Comparison of ENCODE assay signal across 24 mouse cellular contexts in the genomic region with DNA sequence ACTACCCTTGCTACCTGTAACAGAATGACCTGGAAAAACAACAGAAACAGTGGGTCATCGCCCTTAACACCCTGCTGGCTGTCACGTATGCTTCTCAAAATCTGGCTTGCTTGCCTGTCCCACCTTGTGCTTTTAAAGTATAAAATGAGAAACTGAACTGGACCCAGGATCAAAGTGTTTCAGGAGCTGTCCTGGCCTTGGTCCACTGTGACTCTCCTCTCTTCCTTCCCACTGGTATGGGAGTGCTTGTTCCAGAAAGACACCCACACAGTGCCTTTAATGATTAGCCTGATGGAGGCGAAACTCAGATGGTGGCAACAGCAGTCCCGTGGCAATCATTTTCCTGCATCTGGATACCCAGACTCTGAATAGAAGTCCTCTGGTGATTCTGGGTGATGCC. TPM values are rescaled to one million over a fixed set of nuclear protein-coding genes. Genes with fewer than 3 reads are reported as not detected.
DNase-seq lines count a peak whose midpoint lies in the region; ATAC-seq lines count a peak whose summit lies in the region.
"Had no signal": no experiment of that assay in that cellular context is flagged by ENCODE, and none has a peak within 500 bp of the region (broad histone marks: within the 10 kb centered on the region; RNA-seq: fewer than 3 reads in every experiment).

No protein-coding gene starts in this region.

- 42% methylated on average over 4 of the region's 4 CpGs for WGBS in kidney, embryonic 14.5 days
- WGBS in liver, embryonic 16.5 days (ENCODE audit: insufficient replicate concordance): 50% methylated on average over 4 of the region's 4 CpGs
- 64% methylated on average over 4 of the region's 4 CpGs for WGBS in liver, embryonic 12.5 days (ENCODE audit: insufficient replicate concordance)

- H3K4me1 ChIP-seq in kidney, embryonic 14.5 days (ENCODE audit: control insufficient read depth, insufficient read depth, low read length): no peaks in the 10 kb centered on the region
- no peaks in the 10 kb centered on the region for H3K4me1 ChIP-seq in liver, embryonic 16.5 days (ENCODE audit: control insufficient read depth, low read depth, low read length)
- H3K4me1 ChIP-seq in liver, embryonic 12.5 days: no peaks in the 10 kb centered on the region
- H3K4me1 ChIP-seq: embryonic facial prominence, embryonic 12.5 days; embryonic facial prominence, embryonic 15.5 days; hindbrain, embryonic 15.5 days had no signal

- H3K27me3 ChIP-seq in kidney, embryonic 14.5 days (ENCODE audit: control insufficient read depth, insufficient read depth, low read length): no peaks in the 10 kb centered on the region
- no peaks in the 10 kb centered on the region for H3K27me3 ChIP-seq in liver, embryonic 16.5 days (ENCODE audit: control insufficient read depth, insufficient read depth, low read depth, low read length)
- H3K27me3 ChIP-seq in liver, embryonic 12.5 days (replicated peaks): no peaks in the 10 kb centered on the region
- H3K27me3 ChIP-seq: embryonic facial prominence, embryonic 12.5 days; embryonic facial prominence, embryonic 15.5 days; heart, embryonic 13.5 days; hindbrain, embryonic 12.5 days; hindbrain, embryonic 15.5 days had no signal

- no peak overlapping the region for H3K9ac ChIP-seq in kidney, embryonic 14.5 days (ENCODE audit: low read depth, low read length)
- H3K9ac ChIP-seq in liver, embryonic 16.5 days (ENCODE audit: low read depth, low read length): no peak overlapping the region
- no peak overlapping the region for H3K9ac ChIP-seq in liver, embryonic 12.5 days
- H3K9ac ChIP-seq: embryonic facial prominence, embryonic 12.5 days; embryonic facial prominence, embryonic 15.5 days; forebrain, postnatal 0 days; heart, embryonic 13.5 days; hindbrain, embryonic 12.5 days; hindbrain, embryonic 15.5 days had no signal

- no peak overlapping the region for H3K4me2 ChIP-seq in kidney, embryonic 14.5 days (replicated peaks; ENCODE audit: low read depth, low read length)
- H3K4me2 ChIP-seq in liver, embryonic 16.5 days (ENCODE audit: low read depth, low read length): no peak overlapping the region
- no peak overlapping the region for H3K4me2 ChIP-seq in liver, embryonic 12.5 days
- H3K4me2 ChIP-seq: embryonic facial prominence, embryonic 12.5 days; embryonic facial prominence, embryonic 15.5 days; heart, embryonic 13.5 days; hindbrain, embryonic 12.5 days; hindbrain, embryonic 15.5 days had no signal

- no peak overlapping the region for H3K4me3 ChIP-seq in kidney, embryonic 14.5 days (ENCODE audit: low read length)
- H3K4me3 ChIP-seq in liver, embryonic 16.5 days (ENCODE audit: low read depth, low read length): no peak overlapping the region
- no peak overlapping the region for H3K4me3 ChIP-seq in liver, embryonic 12.5 days
- H3K4me3 ChIP-seq: embryonic facial prominence, embryonic 12.5 days; embryonic facial prominence, embryonic 15.5 days; heart, adult 2 months; heart, embryonic 10.5 days; heart, embryonic 13.5 days; hindbrain, embryonic 12.5 days; hindbrain, embryonic 15.5 days had no signal

- peak; percentile 49 for DNase-seq in kidney, adult 9 months
- no peak for DNase-seq in kidney, adult 18-20 months
- DNase-seq in kidney, postnatal 36 days: peak; percentile 31 to 36
- DNase-seq: adrenal gland, adult 2 months; adrenal gland, postnatal 14 days; cerebellum, adult 11 months; cerebellum, adult 2 months; cerebellum, adult 9-11 months; cerebellum, postnatal 25 days; forebrain, postnatal 0 days; gastrocnemius, postnatal 25 days; heart, adult 2 months; heart, postnatal 14 days had no signal

- H3K9me3 ChIP-seq in kidney, embryonic 14.5 days (ENCODE audit: control insufficient read depth, low read length): no peaks in the 10 kb centered on the region
- no peaks in the 10 kb centered on the region for H3K9me3 ChIP-seq in liver, embryonic 16.5 days (replicated peaks; ENCODE audit: control insufficient read depth, low read length)
- no peaks in the 10 kb centered on the region for H3K9me3 ChIP-seq in liver, embryonic 12.5 days (replicated peaks)
- H3K9me3 ChIP-seq: embryonic facial prominence, embryonic 12.5 days; embryonic facial prominence, embryonic 15.5 days; heart, embryonic 10.5 days; heart, embryonic 13.5 days; hindbrain, embryonic 12.5 days; hindbrain, embryonic 15.5 days had no signal

- no peaks in the 10 kb centered on the region for H3K36me3 ChIP-seq in kidney, embryonic 14.5 days (ENCODE audit: control insufficient read depth, insufficient read depth, low read length)
- no peaks in the 10 kb centered on the region for H3K36me3 ChIP-seq in liver, embryonic 16.5 days (ENCODE audit: control insufficient read depth, insufficient read depth)
- no peaks in the 10 kb centered on the region for H3K36me3 ChIP-seq in liver, embryonic 12.5 days
- H3K36me3 ChIP-seq: embryonic facial prominence, embryonic 12.5 days; embryonic facial prominence, embryonic 15.5 days; heart, embryonic 10.5 days; heart, embryonic 13.5 days; hindbrain, embryonic 12.5 days; hindbrain, embryonic 15.5 days had no signal

- no peak for ATAC-seq in kidney, embryonic 14.5 days (ENCODE audit: low FRiP score, low TSS enrichment)
- ATAC-seq in liver, embryonic 16.5 days (ENCODE audit: low read depth): peak; percentile 72
- ATAC-seq in liver, embryonic 12.5 days: no peak
- ATAC-seq: CD4-positive, CD25-positive, alpha-beta regulatory T cell, adult 4 months; forebrain, embryonic 14.5 days; forebrain, postnatal 0 days had no signal

- H3K27ac ChIP-seq in kidney, embryonic 14.5 days (ENCODE audit: low read depth, low read length): no peak overlapping the region
- peak overlapping the region; percentile 41; the same call in 1 of the 2 replicates for H3K27ac ChIP-seq in liver, embryonic 16.5 days (ENCODE audit: low read length)
- H3K27ac ChIP-seq in liver, embryonic 12.5 days: no peak overlapping the region
- H3K27ac ChIP-seq: embryonic facial prominence, embryonic 12.5 days; embryonic facial prominence, embryonic 15.5 days; heart, adult 2 months; heart, embryonic 10.5 days; heart, embryonic 13.5 days; hindbrain, embryonic 12.5 days; hindbrain, embryonic 15.5 days had no signal

RNA-seq across cellular contexts. Expression of a gene that starts 9.1 kb away (rescaled TPM):
- 6.7 and 16.2 TPM in 2 replicates for polyA plus RNA-seq in kidney, embryonic 14.5 days (2014; fragmentation: Nextera tagmentation; extraction: Ambion mirVana)
- 4.6 and 5.0 TPM in 2 replicates for polyA plus RNA-seq in liver, embryonic 16.5 days (2015; fragmentation: Nextera tagmentation; extraction: Ambion mirVana)
- polyA plus RNA-seq in liver, embryonic 12.5 days (2016; fragmentation: Nextera tagmentation; extraction: Ambion mirVana): 6.3 and 7.3 TPM in 2 replicates
